Mouse (Mus musculus) kidney, postnatal 14 days (tissue): Measurements from ENCODE around the gene Sat2.

ENCODE experiments used
- DNase-seq: peaks from one replicate; pipeline ENCODE4 v3.0.0; 2022; ENCODE audit warnings: mixed read lengths

Gene Sat2

DNA sequence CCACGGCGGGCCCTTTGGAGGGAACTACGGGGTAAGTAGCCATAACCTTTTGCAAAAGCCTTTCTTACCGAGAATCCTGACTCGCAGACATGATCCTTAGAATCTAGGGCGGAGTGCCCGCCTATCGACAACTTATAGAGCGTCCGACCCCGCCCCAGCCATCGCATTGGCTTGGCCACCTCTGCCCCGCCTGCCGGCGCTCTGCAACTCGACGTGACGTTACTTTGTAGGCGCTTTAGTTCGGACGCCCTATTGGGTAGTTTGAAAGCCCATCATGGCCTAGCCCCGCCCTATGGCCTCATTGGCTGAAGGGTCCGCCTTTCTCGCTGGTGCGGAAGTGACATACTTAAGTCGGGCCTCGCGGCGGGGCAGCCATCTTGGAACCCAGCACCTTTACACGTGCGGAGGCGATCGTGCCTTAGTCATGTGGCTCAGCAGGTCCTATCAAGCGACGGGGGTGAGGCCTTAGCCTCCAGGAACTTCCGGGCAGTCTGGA is 50.4 kb downstream of the Sat2 start, which contains the start of gene Eif4a1:
Eif4a1 (minus strand) TSS at position 213 of the 496 bp plus-strand sequence.
- peak; percentile 100 for DNase-seq
